Mouse (Mus musculus) stomach, embryonic 15.5 days (tissue): ENCODE measurements at regions not wholly inside any gene's neighbourhood (a gene's known extent, or its start where the extent isn't known, plus 50 kb on each side); places are given as distances from the start of the nearest gene placed in this dataset.
"Not testable (repeated sequence)": the region's sequence is repeated elsewhere in the genome, so short reads cannot be mapped to it uniquely, and the experiment has no call there.

ENCODE experiments used
- ATAC-seq: fragments of 200-750 bp; cut with Nextera tagmentation; 2 replicates; pipeline ENCODE4 v1.8.0; 2017; ENCODE audit warnings: low read depth, moderate number of reproducible peaks, moderate TSS enrichment; ENCODE audit not compliant: insufficient read depth, low FRiP score
- H3K27ac ChIP-seq: fragments of 300-500 bp; sonication (generic); 2 replicates; pipeline ENCODE4 v1.5.1; 2015; ENCODE audit warnings: mild to moderate bottlenecking, inconsistent platforms
- H3K27me3 ChIP-seq: fragments of 300-500 bp; sonication (generic); replicated peaks from 2 replicates; pipeline ENCODE4 v1.6.1; 2015; ENCODE audit warnings: inconsistent platforms
- H3K36me3 ChIP-seq: fragments of 300-500 bp; sonication (generic); 2 replicates; pipeline ENCODE4 v1.6.1; 2015; ENCODE audit warnings: inconsistent platforms
- H3K4me1 ChIP-seq: fragments of 300-500 bp; sonication (generic); 2 replicates; pipeline ENCODE4 v1.6.1; 2015; ENCODE audit warnings: inconsistent platforms
- H3K4me2 ChIP-seq: fragments of 300-500 bp; sonication (generic); 2 replicates; pipeline ENCODE4 v1.6.1; 2015; ENCODE audit warnings: mild to moderate bottlenecking, inconsistent platforms
- H3K4me3 ChIP-seq: fragments of 300-500 bp; sonication (generic); replicated peaks from 2 replicates; pipeline ENCODE4 v1.5.1; 2015; ENCODE audit warnings: inconsistent platforms
- H3K9ac ChIP-seq: fragments of 300-500 bp; sonication (generic); 2 replicates; pipeline ENCODE4 v1.6.1; 2015; ENCODE audit warnings: inconsistent platforms
- H3K9me3 ChIP-seq: fragments of 300-500 bp; sonication (generic); 2 replicates; pipeline ENCODE4 v1.6.1; 2016; ENCODE audit warnings: inconsistent platforms
- WGBS: fragments of 180-500 bp; shearing (Covaris S2); methylation state at CpG from one replicate; pipeline ENCODE4 v1.1.7; 2015; 5-methylcytosine and 5-hydroxymethylcytosine counted together

GRCm38 (mm10) chr9:52940964-52941636 lies 261.5 kb upstream of the AI593442 start:
- 32% methylated on average over 11 of the region's 11 CpGs for WGBS
- Histone ChIP-seq H3K36me3 (no peaks in the 10 kb centered on the region), H3K9ac (no peak overlapping the region), H3K27ac (no peak overlapping the region), H3K4me2 (peak overlapping the region; percentile 14; the same call in 1 of the 2 replicates), H3K4me3 (no peak overlapping the region), H3K9me3 (no peaks in the 10 kb centered on the region), H3K27me3 (no peaks in the 10 kb centered on the region), H3K4me1 (peaks cover 7% of the 10 kb centered on the region; the same call in 1 of the 2 replicates)
- ATAC-seq = no peak

GRCm38 (mm10) chr9:52935082-52935481 lies 255.5 kb upstream of the AI593442 start:
- ATAC-seq = no peak
- 50% methylated on average over 6 of the region's 6 CpGs for WGBS

GRCm38 (mm10) chr9:52917516-52917915 lies 237.9 kb upstream of the AI593442 start:
- H3K4me1 ChIP-seq = no peaks in the 10 kb centered on the region
- no peaks in the 10 kb centered on the region for H3K27me3 ChIP-seq
- H3K4me3 ChIP-seq = no peak overlapping the region
- 51% methylated on average over 4 of the region's 4 CpGs for WGBS
- H3K27ac ChIP-seq = no peak overlapping the region
- H3K9ac ChIP-seq = no peak overlapping the region
- no peaks in the 10 kb centered on the region for H3K36me3 ChIP-seq
- ATAC-seq = no peak
- H3K4me2 ChIP-seq = no peak overlapping the region
- no peaks in the 10 kb centered on the region for H3K9me3 ChIP-seq

More at GRCm38 (mm10) chr9:52935082-52935481, 255.5 kb upstream of the AI593442 start:
- no peaks in the 10 kb centered on the region for H3K9me3 ChIP-seq
- H3K4me3 ChIP-seq = no peak overlapping the region
- H3K9ac ChIP-seq = no peak overlapping the region
- H3K27me3 ChIP-seq = no peaks in the 10 kb centered on the region
- H3K4me2 ChIP-seq = no peak overlapping the region
- H3K27ac ChIP-seq = no peak overlapping the region
- H3K4me1 ChIP-seq = no peaks in the 10 kb centered on the region
- H3K36me3 ChIP-seq = no peaks in the 10 kb centered on the region

GRCm38 (mm10) chr9:52888653-52889052 lies 209.1 kb upstream of the AI593442 start:
- H3K9ac ChIP-seq, H3K4me2 ChIP-seq, H3K27ac ChIP-seq, H3K9me3 ChIP-seq, H3K4me1 ChIP-seq, H3K27me3 ChIP-seq, ATAC-seq, H3K4me3 ChIP-seq, H3K36me3 ChIP-seq: not testable (repeated sequence)
- WGBS = no CpG with 5 or more reads among the region's 2 CpGs

- not testable (repeated sequence) for H3K4me1 ChIP-seq, ATAC-seq
- WGBS = no CpG with 5 or more reads among the region's 3 CpGs
These were observed 208.4 kb upstream of the AI593442 start for GRCm38 (mm10) chr9:52887997-52888396.

GRCm38 (mm10) chr9:52867236-52867635 lies 187.7 kb upstream of the AI593442 start:
- no peaks in the 10 kb centered on the region for H3K9me3 ChIP-seq
- H3K4me1 ChIP-seq = no peaks in the 10 kb centered on the region
- H3K9ac ChIP-seq = no peak overlapping the region
- WGBS = 58% methylated on average over 1 of the region's 1 CpGs
- H3K4me3 ChIP-seq = no peak overlapping the region
- no peaks in the 10 kb centered on the region for H3K27me3 ChIP-seq
- H3K4me2 ChIP-seq = no peak overlapping the region
- H3K27ac ChIP-seq = no peak overlapping the region
- H3K36me3 ChIP-seq = no peaks in the 10 kb centered on the region
- no peak for ATAC-seq

More at GRCm38 (mm10) chr9:52887997-52888396, 208.4 kb upstream of the AI593442 start:
- not testable (repeated sequence) for H3K27ac ChIP-seq, H3K4me2 ChIP-seq, H3K27me3 ChIP-seq, H3K4me3 ChIP-seq, H3K9me3 ChIP-seq, H3K36me3 ChIP-seq, H3K9ac ChIP-seq

- WGBS = 70% methylated on average over 4 of the region's 4 CpGs
- Histone ChIP-seq H3K36me3 (no peaks in the 10 kb centered on the region), H3K9me3 (no peaks in the 10 kb centered on the region)
These were observed 180.7 kb upstream of the AI593442 start for GRCm38 (mm10) chr9:52860327-52860726.

GRCm38 (mm10) chr9:52858411-52858810 lies 178.8 kb upstream of the AI593442 start:
- Histone ChIP-seq H3K27ac (no peak overlapping the region), H3K4me2 (no peak overlapping the region), H3K36me3 (no peaks in the 10 kb centered on the region), H3K9me3 (no peaks in the 10 kb centered on the region), H3K4me3 (no peak overlapping the region), H3K4me1 (no peaks in the 10 kb centered on the region), H3K27me3 (no peaks in the 10 kb centered on the region), H3K9ac (no peak overlapping the region)
- WGBS = 62% methylated on average over 4 of the region's 4 CpGs
- ATAC-seq = no peak

More at GRCm38 (mm10) chr9:52860327-52860726, 180.7 kb upstream of the AI593442 start:
- no peak for ATAC-seq
- no peak overlapping the region for H3K27ac ChIP-seq
- H3K4me1 ChIP-seq = no peaks in the 10 kb centered on the region
- no peak overlapping the region for H3K4me3 ChIP-seq
- no peaks in the 10 kb centered on the region for H3K27me3 ChIP-seq
- H3K4me2 ChIP-seq = no peak overlapping the region
- no peak overlapping the region for H3K9ac ChIP-seq

GRCm38 (mm10) chr9:52853338-52853737 lies 173.8 kb upstream of the AI593442 start:
- WGBS = 46% methylated on average over 6 of the region's 6 CpGs
- Histone ChIP-seq H3K9me3 (no peaks in the 10 kb centered on the region), H3K4me3 (no peak overlapping the region), H3K27me3 (no peaks in the 10 kb centered on the region), H3K9ac (no peak overlapping the region), H3K27ac (no peak overlapping the region), H3K4me2 (no peak overlapping the region), H3K4me1 (no peaks in the 10 kb centered on the region), H3K36me3 (no peaks in the 10 kb centered on the region)
- no peak for ATAC-seq

GRCm38 (mm10) chr9:52850552-52850951 lies 171.0 kb upstream of the AI593442 start:
- Histone ChIP-seq H3K9me3 (no peaks in the 10 kb centered on the region), H3K4me3 (no peak overlapping the region), H3K9ac (no peak overlapping the region), H3K27ac (no peak overlapping the region), H3K27me3 (no peaks in the 10 kb centered on the region), H3K4me1 (no peaks in the 10 kb centered on the region), H3K4me2 (no peak overlapping the region), H3K36me3 (no peaks in the 10 kb centered on the region)
- WGBS = 85% methylated on average over 2 of the region's 2 CpGs
- no peak for ATAC-seq

GRCm38 (mm10) chr9:52849931-52850330 lies 170.4 kb upstream of the AI593442 start:
- no peak overlapping the region for H3K9ac ChIP-seq
- no peaks in the 10 kb centered on the region for H3K36me3 ChIP-seq
- no peak overlapping the region for H3K4me3 ChIP-seq
- 54% methylated on average over 3 of the region's 3 CpGs for WGBS
- H3K27ac ChIP-seq = no peak overlapping the region
- no peak for ATAC-seq
- H3K9me3 ChIP-seq = no peaks in the 10 kb centered on the region
- no peaks in the 10 kb centered on the region for H3K27me3 ChIP-seq
- no peak overlapping the region for H3K4me2 ChIP-seq
- H3K4me1 ChIP-seq = no peaks in the 10 kb centered on the region

GRCm38 (mm10) chr9:52841105-52841504 lies 161.5 kb upstream of the AI593442 start:
- H3K9me3 ChIP-seq = no peaks in the 10 kb centered on the region
- no peaks in the 10 kb centered on the region for H3K4me1 ChIP-seq
- H3K4me3 ChIP-seq = no peak overlapping the region
- no peak overlapping the region for H3K27ac ChIP-seq
- no peaks in the 10 kb centered on the region for H3K27me3 ChIP-seq
- H3K4me2 ChIP-seq = no peak overlapping the region
- H3K9ac ChIP-seq = no peak overlapping the region
- no peak for ATAC-seq
- WGBS = 78% methylated on average over 4 of the region's 4 CpGs
- H3K36me3 ChIP-seq = no peaks in the 10 kb centered on the region

GRCm38 (mm10) chr9:52839996-52840395 lies 160.4 kb upstream of the AI593442 start:
- Histone ChIP-seq H3K27ac (no peak overlapping the region), H3K27me3 (no peaks in the 10 kb centered on the region), H3K36me3 (no peaks in the 10 kb centered on the region), H3K4me1 (no peaks in the 10 kb centered on the region), H3K9ac (no peak overlapping the region), H3K9me3 (no peaks in the 10 kb centered on the region), H3K4me3 (no peak overlapping the region), H3K4me2 (no peak overlapping the region)
- no peak for ATAC-seq
